Mouse (Mus musculus) midbrain, embryonic 14.5 days (tissue): ENCODE data around the gene Lrguk. TPM values are rescaled to one million over a fixed set of nuclear protein-coding genes. Genes with fewer than 3 reads are reported as not detected.

ENCODE experiments used
- ATAC-seq: fragments of 200-750 bp; cut with Nextera tagmentation; 2 replicates; pipeline ENCODE4 v1.8.0; 2017; ENCODE audit warnings: moderate number of reproducible peaks, moderate library complexity; ENCODE audit not compliant: low FRiP score, low TSS enrichment
- DNase-seq: peaks from one replicate; pipeline ENCODE4 v3.0.0-alpha.2; 2015
- H3K27ac ChIP-seq: fragments of 300-500 bp; sonication (generic); replicated peaks from 2 replicates; pipeline ENCODE4 v1.5.1; 2014; ENCODE audit warnings: mild to moderate bottlenecking, low read depth, low read length, moderate library complexity
- H3K27me3 ChIP-seq: fragments of 300-500 bp; sonication (generic); 2 replicates; pipeline ENCODE4 v1.6.1; 2014; ENCODE audit warnings: low read length, control low read depth, mixed read lengths; ENCODE audit not compliant: control insufficient read depth, insufficient read depth
- H3K36me3 ChIP-seq: fragments of 300-500 bp; sonication (generic); 2 replicates; pipeline ENCODE4 v1.6.1; 2014; ENCODE audit warnings: low read length, control low read depth; ENCODE audit not compliant: control insufficient read depth, insufficient read depth
- H3K4me1 ChIP-seq: fragments of 300-500 bp; sonication (generic); 2 replicates; pipeline ENCODE4 v1.6.1; 2014; ENCODE audit warnings: mild to moderate bottlenecking, antibody characterized with exemption, low read length, control low read depth; ENCODE audit not compliant: control insufficient read depth, insufficient read depth
- H3K4me2 ChIP-seq: fragments of 300-500 bp; sonication (generic); 2 replicates; pipeline ENCODE4 v1.6.1; 2014; ENCODE audit warnings: mild to moderate bottlenecking, low read length, moderate library complexity
- H3K4me3 ChIP-seq: fragments of 300-500 bp; sonication (generic); replicated peaks from 2 replicates; pipeline ENCODE4 v1.5.1; 2014; ENCODE audit warnings: low read depth, low read length
- H3K9ac ChIP-seq: fragments of 300-500 bp; sonication (generic); replicated peaks from 2 replicates; pipeline ENCODE4 v1.6.1; 2014; ENCODE audit warnings: mild to moderate bottlenecking, low read length, moderate library complexity
- H3K9me3 ChIP-seq: fragments of 300-500 bp; sonication (generic); 2 replicates; pipeline ENCODE4 v1.6.1; 2016; ENCODE audit warnings: low read length, control low read depth, mixed read lengths; ENCODE audit not compliant: control insufficient read depth
- WGBS: fragments of 180-500 bp; shearing (Covaris S2); extraction: QIAGEN DNeasy Blood & Tissue Kit; methylation state at CpG from one replicate; pipeline ENCODE4 v1.1.7; 2014; 5-methylcytosine and 5-hydroxymethylcytosine counted together
- polyA plus RNA-seq: library from polyadenylated mRNA; unstranded; fragments of >200 nt; fragmentation: Nextera tagmentation; extraction: Ambion mirVana; gene quantifications from 2 replicates; pipeline ENCODE4 v1.2.1, GENCODE M21; 2014

Lrguk gene
- polyA plus RNA-seq, 1 experiment from 2014 or later = 0.83 TPM

DNA sequence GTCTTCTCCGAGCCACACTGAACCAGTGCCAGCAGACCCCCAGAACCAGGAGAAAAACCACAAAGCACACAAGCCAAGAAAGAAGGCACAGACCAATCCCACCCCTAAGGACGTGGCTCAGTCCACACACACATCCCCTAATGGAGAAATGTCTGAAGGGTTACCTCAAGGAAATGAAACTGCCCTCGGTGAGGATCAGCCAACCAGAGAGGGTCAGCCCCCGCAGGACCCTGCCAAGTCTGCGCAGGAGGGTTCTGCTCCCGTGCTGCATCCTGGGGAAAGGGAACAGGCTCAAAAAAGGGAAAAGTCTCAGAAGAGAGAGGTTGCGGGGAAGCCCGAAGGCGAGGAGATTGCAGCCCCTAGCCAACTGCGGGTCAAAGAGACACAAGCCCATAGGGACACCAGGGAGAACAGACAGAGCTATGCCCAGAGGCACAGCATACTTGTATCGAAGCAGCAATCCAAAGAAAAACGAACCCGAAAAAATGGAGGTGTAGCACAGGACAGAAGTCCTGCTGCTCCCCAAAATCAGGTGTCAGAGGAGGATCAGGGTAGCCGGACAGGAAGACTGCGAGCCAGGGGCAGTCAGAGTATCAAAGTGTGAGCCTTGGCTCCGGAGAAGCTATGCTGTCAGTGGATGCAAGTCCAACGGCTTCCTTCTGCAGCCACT lies 74.1 kb downstream of the Lrguk start:
- Histone ChIP-seq H3K9ac (no peak overlapping the region), H3K36me3 (no peaks in the 10 kb centered on the region), H3K4me2 (no peak overlapping the region), H3K27me3 (no peaks in the 10 kb centered on the region), H3K9me3 (no peaks in the 10 kb centered on the region), H3K4me3 (no peak overlapping the region), H3K4me1 (no peaks in the 10 kb centered on the region), H3K27ac (no peak overlapping the region)
- ATAC-seq (no peak), DNase-seq (no peak)
- 92% methylated on average over 17 of the region's 17 CpGs for whole genome bisulfite sequencing

DNA sequence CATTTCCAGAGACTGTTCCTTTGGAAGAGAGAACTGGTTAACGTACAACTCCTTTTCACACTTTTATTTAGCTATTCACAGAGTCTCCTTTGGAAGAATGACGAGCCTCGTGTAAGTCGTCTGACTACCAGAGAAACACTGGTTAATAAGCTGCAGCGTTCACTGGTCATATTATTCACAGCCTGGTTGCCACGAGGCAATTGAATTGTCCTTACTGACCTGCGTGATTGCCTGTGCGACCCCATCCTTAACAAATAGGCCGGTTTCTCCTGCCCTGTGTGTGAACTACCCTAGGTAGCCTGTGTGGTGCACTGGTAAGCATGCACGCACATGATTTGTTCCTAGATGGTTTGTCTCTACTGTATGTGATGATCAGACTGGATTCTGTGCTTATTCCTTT lies 81.3 kb downstream of the Lrguk start:
- Histone ChIP-seq H3K4me3 (no peak overlapping the region), H3K36me3 (no peaks in the 10 kb centered on the region), H3K27me3 (no peaks in the 10 kb centered on the region; the same call in 1 of the 2 replicates), H3K27ac (no peak overlapping the region), H3K4me1 (no peaks in the 10 kb centered on the region), H3K9ac (no peak overlapping the region), H3K4me2 (no peak overlapping the region), H3K9me3 (no peaks in the 10 kb centered on the region)
- ATAC-seq (no peak), DNase-seq (no peak)
- 63% methylated on average over 10 of the region's 10 CpGs for WGBS

DNA sequence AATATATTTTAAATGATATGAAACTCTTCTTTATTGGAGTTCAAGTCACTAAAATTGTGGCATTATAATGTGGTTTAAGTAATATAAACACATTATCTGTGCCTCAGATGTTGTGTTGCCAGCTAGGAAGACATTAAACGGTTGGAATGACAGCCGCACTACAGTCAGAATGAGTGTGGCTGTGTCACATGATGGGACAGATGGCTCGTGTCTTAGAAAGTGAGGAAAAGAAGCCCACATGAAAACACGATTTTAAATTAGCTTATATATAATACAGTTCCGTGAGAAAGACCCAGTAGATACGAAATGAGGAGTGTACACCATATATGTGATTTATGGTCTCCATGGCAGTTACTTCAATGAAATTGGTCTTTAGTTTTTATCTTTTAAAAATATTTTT lies 82.2 kb downstream of the Lrguk start:
- no peak overlapping the region for H3K4me3 ChIP-seq
- no peak overlapping the region for H3K27ac ChIP-seq
- no peaks in the 10 kb centered on the region for H3K9me3 ChIP-seq
- H3K9ac ChIP-seq = no peak overlapping the region
- no peak overlapping the region for H3K4me2 ChIP-seq
- H3K36me3 ChIP-seq = no peaks in the 10 kb centered on the region
- 87% methylated on average over 6 of the region's 6 CpGs for WGBS
- ATAC-seq (no peak), DNase-seq (no peak)
- no peaks in the 10 kb centered on the region; the same call in 1 of the 2 replicates for H3K27me3 ChIP-seq
- H3K4me1 ChIP-seq = no peaks in the 10 kb centered on the region

DNA sequence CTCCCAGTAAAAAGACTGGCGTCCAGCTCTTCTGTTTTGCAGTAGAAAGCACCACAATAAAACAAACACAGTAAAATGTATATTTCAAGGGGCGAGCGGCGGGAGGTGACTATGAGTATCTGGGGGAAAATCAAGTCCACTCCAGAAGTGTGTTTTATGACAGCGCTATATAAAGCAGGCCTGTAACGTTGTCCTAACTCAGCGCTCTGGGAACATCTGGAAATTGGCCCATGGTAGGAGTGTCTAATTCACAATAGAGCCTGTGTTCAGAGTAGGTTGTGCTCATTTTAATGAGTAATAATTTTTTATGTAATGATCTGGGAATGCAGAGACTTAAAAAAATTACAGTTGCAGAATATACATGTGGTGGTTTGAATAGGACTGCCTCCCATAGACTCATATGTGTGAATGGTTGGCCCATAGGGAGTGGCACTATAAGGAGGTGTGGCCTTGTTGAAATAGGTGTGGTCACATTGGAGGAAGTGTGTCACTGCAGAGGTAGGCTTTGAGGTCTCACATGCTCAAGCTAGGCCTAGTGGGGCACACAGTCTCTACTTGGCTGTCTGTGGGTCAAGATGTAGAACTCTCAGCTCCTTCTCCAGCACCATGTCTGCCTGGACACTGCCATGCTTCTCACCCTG lies 87.7 kb downstream of the Lrguk start:
- H3K4me2 ChIP-seq = no peak overlapping the region
- H3K9me3 ChIP-seq = no peaks in the 10 kb centered on the region
- H3K4me3 ChIP-seq = no peak overlapping the region
- 95% methylated on average over 7 of the region's 7 CpGs for WGBS
- no peaks in the 10 kb centered on the region for H3K4me1 ChIP-seq
- no peak overlapping the region for H3K9ac ChIP-seq
- H3K27me3 ChIP-seq = no peaks in the 10 kb centered on the region
- H3K36me3 ChIP-seq = no peaks in the 10 kb centered on the region
- H3K27ac ChIP-seq = no peak overlapping the region
- no peak for DNase-seq
- ATAC-seq = no peak

DNA sequence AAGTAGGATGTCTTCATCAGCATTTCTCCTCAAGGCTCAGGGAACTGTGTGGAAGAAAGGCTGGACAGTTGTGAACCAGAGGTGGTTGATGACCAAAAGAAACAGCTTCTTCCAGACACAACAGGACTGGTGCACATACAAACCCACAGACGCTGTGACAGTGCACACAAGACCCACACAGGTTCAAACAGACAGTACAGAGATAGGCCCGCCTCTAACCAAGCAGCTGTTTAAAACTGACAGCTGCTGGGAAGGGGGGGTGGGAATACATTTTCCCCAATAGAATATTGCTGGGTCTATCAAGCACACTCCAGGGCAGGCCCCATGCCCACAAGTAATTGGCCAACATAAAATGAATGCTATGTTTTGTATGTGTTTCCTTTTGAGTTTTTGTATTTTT lies 95.2 kb downstream of the Lrguk start:
- ATAC-seq (no peak), DNase-seq (no peak)
- H3K4me2 ChIP-seq = no peak overlapping the region
- no peak overlapping the region for H3K27ac ChIP-seq
- H3K27me3 ChIP-seq = no peaks in the 10 kb centered on the region
- WGBS = 91% methylated on average over 2 of the region's 2 CpGs
- H3K9me3 ChIP-seq = no peaks in the 10 kb centered on the region
- no peaks in the 10 kb centered on the region for H3K36me3 ChIP-seq
- no peaks in the 10 kb centered on the region for H3K4me1 ChIP-seq
- H3K4me3 ChIP-seq = no peak overlapping the region
- no peak overlapping the region for H3K9ac ChIP-seq

DNA sequence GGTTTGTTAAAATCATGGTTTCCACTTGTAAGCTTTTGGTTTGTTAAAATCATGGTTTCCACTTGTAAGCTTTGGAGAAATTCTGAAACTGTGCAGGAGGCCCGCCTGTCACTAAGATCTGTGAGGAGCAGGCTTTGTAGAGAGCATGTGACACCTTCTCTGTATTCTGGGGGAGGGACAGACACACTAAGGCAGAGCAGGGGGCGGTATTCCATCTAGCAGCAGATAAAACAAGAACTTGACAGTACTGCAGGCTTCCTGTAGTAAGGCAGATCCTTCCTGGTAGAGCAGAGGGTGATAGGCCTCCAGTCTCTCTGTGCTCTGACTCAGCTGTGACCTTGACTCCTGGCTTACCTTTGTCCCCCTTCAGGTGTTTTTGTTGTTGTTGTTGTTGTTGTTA lies 100.0 kb downstream of the Lrguk start:
- Histone ChIP-seq H3K27ac (no peak overlapping the region), H3K9me3 (no peaks in the 10 kb centered on the region), H3K4me3 (no peak overlapping the region), H3K9ac (no peak overlapping the region), H3K27me3 (no peaks in the 10 kb centered on the region), H3K36me3 (no peaks in the 10 kb centered on the region), H3K4me1 (no peaks in the 10 kb centered on the region), H3K4me2 (no peak overlapping the region)
- ATAC-seq (no peak), DNase-seq (no peak)
- 76% methylated on average over 2 of the region's 2 CpGs for WGBS

DNA sequence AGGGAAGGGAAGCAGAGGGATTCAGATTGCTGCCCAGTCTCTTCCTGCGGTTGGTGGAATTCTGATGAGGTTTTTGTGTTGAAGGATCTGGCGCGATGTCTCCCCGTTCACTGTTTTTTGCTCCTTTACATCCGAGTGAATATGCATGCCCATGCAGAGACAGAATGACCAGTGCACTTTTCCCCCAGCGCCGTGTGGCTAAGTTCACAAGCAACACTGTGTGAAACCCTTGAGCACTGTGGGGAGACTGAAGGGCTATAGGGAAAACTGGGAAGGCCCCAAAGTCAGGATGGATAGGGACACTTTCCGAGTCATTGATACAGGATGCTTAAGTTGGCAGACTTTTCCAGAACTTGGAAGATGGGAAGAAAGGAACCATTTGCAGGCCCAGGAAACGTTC lies 103.1 kb downstream of the Lrguk start:
- WGBS = 88% methylated on average over 9 of the region's 9 CpGs
- DNase-seq = no peak
- no peaks in the 10 kb centered on the region for H3K4me1 ChIP-seq

DNA sequence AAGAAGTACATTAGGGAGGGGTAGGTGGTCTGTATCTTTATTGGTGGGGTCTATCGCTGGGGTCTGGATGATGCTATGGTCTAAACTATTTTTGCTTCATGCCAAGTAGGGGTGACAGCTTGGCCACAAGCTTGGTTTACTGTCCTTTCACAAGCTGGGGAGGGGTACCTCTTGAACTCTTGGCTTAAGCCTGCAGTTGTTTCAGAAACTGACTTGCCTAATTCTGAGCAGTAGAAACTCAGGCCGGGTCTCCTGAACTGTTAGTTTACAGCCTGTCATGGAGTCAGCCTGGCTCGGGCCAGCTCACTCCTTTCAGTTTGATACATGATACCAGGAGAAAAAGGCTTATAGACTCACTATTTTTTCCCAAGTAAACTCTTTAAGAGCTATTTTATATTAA lies 109.1 kb downstream of the Lrguk start:
- no peaks in the 10 kb centered on the region for H3K27me3 ChIP-seq
- H3K9ac ChIP-seq = no peak overlapping the region
- no peak overlapping the region for H3K4me2 ChIP-seq
- no peak for ATAC-seq
- no peaks in the 10 kb centered on the region for H3K36me3 ChIP-seq
- H3K4me1 ChIP-seq = no peaks in the 10 kb centered on the region
- no peak overlapping the region for H3K4me3 ChIP-seq
- DNase-seq = no peak
- 94% methylated on average over 3 of the region's 3 CpGs for WGBS
- H3K9me3 ChIP-seq = no peaks in the 10 kb centered on the region
- no peak overlapping the region for H3K27ac ChIP-seq

More for the DNA sequence above, 103.1 kb downstream of the Lrguk start:
- ATAC-seq = no peak
- no peak overlapping the region for H3K4me2 ChIP-seq
- no peaks in the 10 kb centered on the region for H3K36me3 ChIP-seq
- no peak overlapping the region for H3K27ac ChIP-seq
- H3K9ac ChIP-seq = no peak overlapping the region
- H3K4me3 ChIP-seq = no peak overlapping the region
- no peaks in the 10 kb centered on the region for H3K27me3 ChIP-seq
- H3K9me3 ChIP-seq = no peaks in the 10 kb centered on the region

DNA sequence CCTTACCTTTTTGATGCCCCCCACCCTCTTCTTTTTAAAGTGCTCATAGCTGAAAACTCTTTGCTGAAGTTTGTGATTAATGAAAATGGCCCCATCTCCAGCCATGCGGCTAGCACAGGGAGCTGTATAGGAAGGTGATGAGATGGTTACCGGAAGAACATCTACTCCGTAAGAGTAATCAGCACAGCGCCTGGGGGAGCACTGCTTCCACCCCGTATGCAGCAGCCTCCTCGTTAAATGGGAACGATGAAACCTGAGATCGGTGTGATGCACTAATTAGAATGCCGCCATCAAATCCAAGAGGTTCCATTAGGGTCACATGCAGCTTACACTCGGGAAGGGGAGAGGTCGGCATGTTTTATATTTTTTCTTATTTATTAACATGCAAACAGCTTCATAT lies 113.7 kb downstream of the Lrguk start:
- WGBS = 71% methylated on average over 11 of the region's 11 CpGs
- DNase-seq (no peak), ATAC-seq (no peak)
- Histone ChIP-seq H3K27me3 (no peaks in the 10 kb centered on the region), H3K27ac (no peak overlapping the region), H3K36me3 (no peaks in the 10 kb centered on the region), H3K9ac (no peak overlapping the region), H3K4me1 (no peaks in the 10 kb centered on the region), H3K4me2 (no peak overlapping the region), H3K9me3 (no peaks in the 10 kb centered on the region), H3K4me3 (no peak overlapping the region)
